Mouse (Mus musculus) embryonic facial prominence, embryonic 11.5 days (tissue): ENCODE data around the gene Ankrd1. TPM values are rescaled to one million over a fixed set of nuclear protein-coding genes. Genes with fewer than 3 reads are reported as not detected.
A peak's percentile ranks its signal among the peaks of the same experiment; 100 is the strongest.

ENCODE experiments used
- ATAC-seq: fragments of 200-750 bp; cut with Nextera tagmentation; replicated peaks from 2 replicates; pipeline ENCODE4 v1.8.0; 2017; ENCODE audit warnings: low read depth; ENCODE audit not compliant: insufficient number of reproducible peaks, low FRiP score, low TSS enrichment
- DNase-seq: peaks from one replicate; pipeline ENCODE4 v3.0.0-alpha.2; 2015; ENCODE audit warnings: low spot score
- H3K27ac ChIP-seq: fragments of 300-500 bp; sonication (generic); replicated peaks from 2 replicates; pipeline ENCODE4 v1.5.1; 2014; ENCODE audit warnings: mild to moderate bottlenecking, low read depth, low read length, control low read depth
- H3K27me3 ChIP-seq: fragments of 300-500 bp; sonication (generic); 2 replicates; pipeline ENCODE4 v1.6.1; 2014; ENCODE audit warnings: mild to moderate bottlenecking, low read length, moderate library complexity, mixed read lengths; ENCODE audit not compliant: control insufficient read depth, insufficient read depth
- H3K36me3 ChIP-seq: fragments of 300-500 bp; sonication (generic); replicated peaks from 2 replicates; pipeline ENCODE4 v1.6.1; 2014; ENCODE audit warnings: low read depth, mild to moderate bottlenecking, low read length, moderate library complexity, mixed read lengths; ENCODE audit not compliant: control insufficient read depth, insufficient read depth
- H3K4me1 ChIP-seq: fragments of 300-500 bp; sonication (generic); 2 replicates; pipeline ENCODE4 v1.6.1; 2014; ENCODE audit warnings: low read length, mixed read lengths; ENCODE audit not compliant: control insufficient read depth, insufficient read depth
- H3K4me2 ChIP-seq: fragments of 300-500 bp; sonication (generic); 2 replicates; pipeline ENCODE4 v1.6.1; 2014; ENCODE audit warnings: low read depth, mild to moderate bottlenecking, control low read depth, low read length, moderate library complexity
- H3K4me3 ChIP-seq: fragments of 300-500 bp; sonication (generic); 2 replicates; pipeline ENCODE4 v1.5.1; 2014; ENCODE audit warnings: low read depth, low read length, control low read depth
- H3K9ac ChIP-seq: fragments of 300-500 bp; sonication (generic); replicated peaks from 2 replicates; pipeline ENCODE4 v1.6.1; 2014; ENCODE audit warnings: mild to moderate bottlenecking, control low read depth, low read length
- H3K9me3 ChIP-seq: fragments of 300-500 bp; sonication (generic); replicated peaks from 2 replicates; pipeline ENCODE4 v1.6.1; 2016; ENCODE audit warnings: mild to moderate bottlenecking, low read length, inconsistent platforms, mixed read lengths; ENCODE audit not compliant: control insufficient read depth
- WGBS: fragments of 180-500 bp; shearing (Covaris S2); extraction: QIAGEN DNeasy Blood & Tissue Kit; methylation state at CpG from one replicate; pipeline ENCODE4 v1.1.7; 2014; 5-methylcytosine and 5-hydroxymethylcytosine counted together
- polyA plus RNA-seq: library from polyadenylated mRNA; unstranded; fragments of >200 nt; fragmentation: Nextera tagmentation; extraction: Ambion mirVana; gene quantifications from 2 replicates; pipeline ENCODE4 v1.2.1, GENCODE M21; 2014

Gene Ankrd1
- polyA plus RNA-seq, 1 experiment from 2014 or later = 2.3 TPM

DNA sequence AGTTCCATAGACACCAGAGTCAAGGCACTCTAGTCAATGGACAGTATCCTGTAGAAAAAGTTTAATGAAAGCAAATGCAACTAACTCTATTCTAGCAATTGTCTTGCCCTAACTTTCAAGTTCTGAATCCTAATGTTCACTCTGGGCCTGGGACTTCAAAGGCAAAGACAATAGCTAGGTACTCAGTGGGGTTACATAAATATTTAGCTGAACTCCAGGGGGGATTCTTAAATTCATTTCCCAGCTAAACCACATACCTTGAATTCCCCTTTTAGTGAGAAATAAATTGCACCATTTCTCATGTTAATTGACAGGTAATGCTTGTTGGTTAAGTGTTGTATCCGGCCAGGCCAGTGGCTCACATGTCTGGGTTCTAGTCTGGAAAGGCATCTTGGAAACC is 4.3 kb upstream of the Ankrd1 start:
- H3K36me3 ChIP-seq = no peaks in the 10 kb centered on the region
- H3K4me1 ChIP-seq = no peaks in the 10 kb centered on the region
- H3K9ac ChIP-seq = no peak overlapping the region
- 89% methylated on average over 1 of the region's 1 CpGs for WGBS
- DNase-seq (no peak), ATAC-seq (no peak)
- no peaks in the 10 kb centered on the region for H3K9me3 ChIP-seq
- no peak overlapping the region for H3K4me3 ChIP-seq
- no peak overlapping the region for H3K4me2 ChIP-seq
- no peaks in the 10 kb centered on the region for H3K27me3 ChIP-seq
- H3K27ac ChIP-seq = no peak overlapping the region

DNA sequence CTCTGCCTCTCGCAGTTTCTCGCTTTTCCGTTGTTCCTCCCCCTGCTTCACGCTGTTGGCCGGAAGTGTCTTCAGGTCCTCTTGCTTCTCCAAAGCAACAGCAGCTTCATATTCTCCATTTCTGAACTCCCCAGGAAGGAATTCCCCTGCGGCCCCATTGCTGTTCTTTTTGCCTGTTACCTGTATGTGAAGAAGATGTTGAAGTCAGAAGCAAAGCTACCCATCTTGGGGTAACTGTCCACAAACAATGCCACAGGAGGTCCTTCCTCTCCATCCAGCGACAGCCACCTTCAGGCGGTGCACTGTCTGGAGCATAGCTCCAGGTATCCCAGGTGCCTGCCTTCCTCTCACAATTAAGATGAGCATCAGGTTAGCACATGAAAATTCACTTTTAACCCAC is 680 bp downstream of the Ankrd1 start:
- Histone ChIP-seq H3K4me3 (no peak overlapping the region), H3K4me2 (no peak overlapping the region), H3K4me1 (no peaks in the 10 kb centered on the region), H3K9me3 (no peaks in the 10 kb centered on the region), H3K9ac (no peak overlapping the region), H3K27ac (no peak overlapping the region), H3K27me3 (no peaks in the 10 kb centered on the region), H3K36me3 (no peaks in the 10 kb centered on the region)
- 87% methylated on average over 8 of the region's 8 CpGs for WGBS
- no peak for DNase-seq
- ATAC-seq = no peak

DNA sequence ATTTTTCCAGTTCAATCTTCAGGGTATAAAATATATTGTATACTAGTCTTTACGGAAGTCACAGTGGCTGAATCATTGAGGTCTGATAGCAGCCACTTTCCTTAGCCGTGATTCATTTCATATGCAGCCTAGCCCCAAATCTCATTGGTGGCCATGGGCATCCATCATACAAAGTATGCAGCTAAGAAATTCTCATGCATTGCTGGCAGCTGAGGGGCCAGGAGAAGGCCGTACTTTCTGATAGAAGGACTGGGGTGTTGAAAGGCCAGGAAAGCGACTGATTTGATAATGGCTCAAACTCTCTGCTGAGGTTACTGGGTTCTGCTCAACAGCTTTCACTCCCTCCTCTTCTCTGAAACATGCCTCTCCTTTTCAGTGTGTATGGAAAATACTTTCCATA is 3.7 kb downstream of the Ankrd1 start:
- no peaks in the 10 kb centered on the region for H3K4me1 ChIP-seq
- H3K27me3 ChIP-seq = no peaks in the 10 kb centered on the region
- no peaks in the 10 kb centered on the region for H3K9me3 ChIP-seq
- ATAC-seq (no peak), DNase-seq (no peak)
- H3K36me3 ChIP-seq = no peaks in the 10 kb centered on the region
- H3K27ac ChIP-seq = no peak overlapping the region
- no peak overlapping the region for H3K4me3 ChIP-seq
- H3K4me2 ChIP-seq = no peak overlapping the region
- WGBS = 78% methylated on average over 4 of the region's 4 CpGs
- no peak overlapping the region for H3K9ac ChIP-seq

DNA sequence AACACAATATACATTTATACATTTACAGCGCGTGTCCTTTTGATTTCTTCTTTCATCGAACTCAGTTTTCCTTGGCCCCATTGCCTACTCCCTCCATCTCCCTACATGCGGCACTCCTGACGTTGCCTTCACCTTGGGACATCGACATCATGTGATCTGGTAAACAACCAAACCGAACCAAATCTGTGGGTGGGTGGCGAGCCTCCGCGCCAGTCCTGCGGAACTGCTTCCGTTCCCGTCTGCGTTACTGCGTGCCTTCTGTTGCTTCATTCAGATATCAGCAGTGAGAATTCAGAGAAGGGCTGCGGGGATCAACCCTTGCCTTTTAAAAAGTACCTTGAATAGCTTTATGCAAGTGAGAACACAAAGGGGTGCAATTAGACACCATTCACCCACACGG is 7.9 kb downstream of the Ankrd1 start:
- 54% methylated on average over 17 of the region's 17 CpGs for WGBS
- H3K4me1 ChIP-seq = no peaks in the 10 kb centered on the region
- no peaks in the 10 kb centered on the region for H3K27me3 ChIP-seq
- H3K9me3 ChIP-seq = no peaks in the 10 kb centered on the region
- DNase-seq (no peak), ATAC-seq (no peak)
- H3K9ac ChIP-seq = no peak overlapping the region
- H3K27ac ChIP-seq = no peak overlapping the region
- H3K36me3 ChIP-seq = no peaks in the 10 kb centered on the region
- no peak overlapping the region for H3K4me3 ChIP-seq
- no peak overlapping the region for H3K4me2 ChIP-seq

DNA sequence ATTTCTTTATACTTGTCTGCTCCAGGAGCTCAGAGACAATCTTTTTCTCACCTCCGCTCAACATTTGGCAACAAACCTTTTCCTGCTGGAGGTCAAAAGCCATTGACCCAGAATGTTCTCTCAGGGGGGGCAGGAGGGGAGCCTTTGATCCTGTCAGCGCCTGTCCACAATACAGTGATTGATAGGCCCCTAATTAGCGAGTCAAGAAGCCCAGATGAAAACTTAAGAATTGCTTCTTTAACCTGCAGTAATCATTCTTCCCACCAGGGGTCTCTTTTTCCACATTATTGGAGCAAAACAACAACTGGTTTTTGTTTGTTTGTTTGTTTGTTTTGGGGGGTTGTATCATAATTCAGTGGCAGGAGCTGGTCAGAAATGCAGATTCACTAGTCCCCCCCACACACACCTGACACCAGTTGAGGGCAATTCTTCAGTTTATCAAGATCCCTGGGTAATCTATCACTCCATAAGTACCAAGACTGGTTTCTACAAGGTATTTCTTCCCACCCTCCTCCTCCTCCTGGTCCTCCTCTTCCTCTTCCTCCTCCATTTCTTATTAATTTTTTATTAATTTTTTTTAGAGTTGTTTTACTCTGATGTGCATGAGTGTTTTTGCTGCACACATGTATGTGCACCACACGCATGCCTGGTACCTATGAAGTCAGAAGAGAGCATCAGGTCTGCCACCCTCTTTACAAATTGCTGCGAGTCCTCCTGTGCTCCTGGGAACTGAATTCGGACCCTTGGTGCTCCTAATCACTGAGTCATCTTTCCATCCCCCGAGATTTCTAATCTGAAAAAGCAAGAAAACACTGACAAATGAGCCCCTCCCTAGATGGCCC is 8.6 kb downstream of the Ankrd1 start:
- Histone ChIP-seq H3K27me3 (no peaks in the 10 kb centered on the region), H3K9me3 (no peaks in the 10 kb centered on the region), H3K36me3 (no peaks in the 10 kb centered on the region), H3K27ac (no peak overlapping the region), H3K4me2 (no peak overlapping the region), H3K4me1 (no peaks in the 10 kb centered on the region), H3K9ac (no peak overlapping the region), H3K4me3 (no peak overlapping the region)
- DNase-seq (peak; percentile 78), ATAC-seq (no peak)
- 30% methylated on average over 7 of the region's 7 CpGs for WGBS

DNA sequence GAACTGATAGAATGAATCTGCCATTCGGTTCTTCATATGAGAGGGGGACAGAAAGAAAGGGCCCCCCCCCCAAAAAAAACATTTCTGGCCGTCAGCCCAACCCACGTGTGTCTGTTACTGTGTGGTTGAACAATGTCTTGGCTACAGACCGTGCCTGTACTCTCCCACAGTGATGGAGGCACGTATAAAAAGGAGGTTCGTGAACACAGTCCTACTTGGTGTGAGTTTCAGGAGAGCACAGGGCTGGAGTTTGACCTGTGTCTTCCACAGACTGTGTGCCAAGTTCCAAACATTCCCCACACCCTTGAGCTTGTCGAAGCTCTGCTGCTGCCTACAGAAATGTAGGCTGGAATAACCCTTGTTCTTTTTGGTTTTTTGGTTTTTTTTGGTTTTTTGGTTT is 9.4 kb downstream of the Ankrd1 start:
- Histone ChIP-seq H3K9me3 (no peaks in the 10 kb centered on the region), H3K4me1 (no peaks in the 10 kb centered on the region), H3K36me3 (no peaks in the 10 kb centered on the region), H3K27me3 (no peaks in the 10 kb centered on the region), H3K9ac (no peak overlapping the region), H3K4me3 (no peak overlapping the region), H3K27ac (no peak overlapping the region), H3K4me2 (no peak overlapping the region)
- no peak for ATAC-seq
- DNase-seq = no peak
- 41% methylated on average over 7 of the region's 7 CpGs for WGBS

DNA sequence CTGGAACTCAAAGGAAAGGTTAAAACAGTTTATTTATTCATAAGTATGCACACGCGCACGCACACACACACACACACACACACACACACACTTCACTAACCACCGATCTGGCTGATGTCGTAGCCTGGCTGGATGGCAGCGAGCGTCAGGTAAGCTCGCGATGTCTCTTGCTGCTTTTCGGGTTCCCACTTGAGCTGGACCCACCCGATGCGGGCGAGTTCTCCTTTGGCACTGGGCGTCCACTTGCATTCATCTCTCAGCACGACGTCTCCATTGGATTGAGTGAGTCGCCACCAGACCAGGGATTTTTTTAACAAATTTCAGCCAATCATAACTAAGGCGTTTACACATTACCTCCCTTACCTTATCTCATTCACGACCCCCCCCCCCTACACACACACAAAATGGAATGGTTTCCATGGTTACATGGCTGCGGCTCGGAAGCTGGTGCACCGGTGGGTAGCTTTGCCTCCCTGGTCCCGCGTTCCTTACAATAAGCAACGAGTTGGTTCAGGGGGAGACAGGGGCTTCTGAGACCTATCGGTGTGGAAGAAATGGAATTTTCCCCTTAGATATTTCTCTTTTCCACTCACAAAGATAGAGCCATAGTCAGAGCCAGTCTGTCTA is 10.5 kb downstream of the Ankrd1 start:
- Histone ChIP-seq H3K9ac (no peak overlapping the region), H3K4me2 (no peak overlapping the region), H3K36me3 (no peaks in the 10 kb centered on the region), H3K4me1 (no peaks in the 10 kb centered on the region), H3K27ac (no peak overlapping the region), H3K9me3 (no peaks in the 10 kb centered on the region), H3K4me3 (no peak overlapping the region), H3K27me3 (no peaks in the 10 kb centered on the region)
- 84% methylated on average over 26 of the region's 26 CpGs for WGBS
- no peak for ATAC-seq
- no peak for DNase-seq

DNA sequence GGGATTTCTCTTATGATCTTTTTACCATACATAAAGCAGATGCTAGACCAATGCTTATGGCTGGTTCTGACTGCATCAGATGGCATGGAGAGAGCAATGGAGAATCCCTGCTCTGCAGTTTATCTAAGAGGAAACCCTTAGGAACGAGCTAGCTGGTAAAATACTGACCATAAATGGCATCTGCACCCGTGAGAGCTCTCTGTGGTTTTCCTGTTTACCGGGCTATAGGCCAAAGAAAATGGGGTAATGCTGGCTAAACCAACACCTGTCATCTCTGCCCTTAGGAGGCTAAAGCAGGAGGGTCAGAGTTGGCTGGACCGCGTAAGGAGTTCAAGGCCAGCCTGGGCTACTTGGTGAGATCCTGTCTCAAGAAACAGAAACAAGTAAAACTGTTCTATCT is 16.0 kb downstream of the Ankrd1 start:
- Histone ChIP-seq H3K4me2 (no peak overlapping the region), H3K4me1 (no peaks in the 10 kb centered on the region), H3K9me3 (no peaks in the 10 kb centered on the region), H3K27me3 (no peaks in the 10 kb centered on the region), H3K4me3 (no peak overlapping the region), H3K36me3 (no peaks in the 10 kb centered on the region; the same call in none of the 2 replicates), H3K27ac (no peak overlapping the region), H3K9ac (no peak overlapping the region)
- ATAC-seq = no peak
- DNase-seq = no peak
- 89% methylated on average over 5 of the region's 5 CpGs for WGBS
